In genomic region chr17:21008382-21009331, GRCm38 (mm10) we compare ENCODE assay signal across 8 mouse cellular contexts. TPM values are rescaled to one million over a fixed set of nuclear protein-coding genes. Genes with fewer than 3 reads are reported as not detected.
DNase-seq lines count a peak whose midpoint lies in the region; ATAC-seq and TF ChIP-seq lines count a peak whose summit lies in the region.

Gene Zfp160 (plus strand): TSS chr17:21008903.

- H3K27ac ChIP-seq in forebrain, embryonic 16.5 days (ENCODE audit: low read length): peak within 1 kb of the TSS; percentile 90
- peak within 1 kb of the TSS; percentile 91 for H3K27ac ChIP-seq in layer of hippocampus, adult 2 months
- H3K27ac ChIP-seq in lung, embryonic 14.5 days (ENCODE audit: low read depth): peak within 1 kb of the TSS; percentile 92
- H3K27ac ChIP-seq in olfactory bulb, adult 2 months (ENCODE audit: insufficient read depth, low read depth, low read length): peak within 1 kb of the TSS; percentile 70
- peak within 1 kb of the TSS; percentile 87 for H3K27ac ChIP-seq in thymus, adult 2 months (ENCODE audit: control insufficient read depth, insufficient read depth, low read length)

- no peaks in the 10 kb centered on the region for H3K27me3 ChIP-seq in G1E (ENCODE audit: insufficient read depth, low read length)
- H3K27me3 ChIP-seq in forebrain, embryonic 16.5 days (replicated peaks; ENCODE audit: control insufficient read depth, insufficient read depth, low read length): no peaks in the 10 kb centered on the region
- no peaks in the 10 kb centered on the region for H3K27me3 ChIP-seq in lung, embryonic 14.5 days (ENCODE audit: insufficient read depth, low read length)
- no peaks in the 10 kb centered on the region for H3K27me3 ChIP-seq in thymus, adult 2 months (ENCODE audit: control insufficient read depth, insufficient read depth, low read length)

- no peaks in the 10 kb centered on the region for H3K9me3 ChIP-seq in G1E (replicated peaks)
- no peaks in the 10 kb centered on the region for H3K9me3 ChIP-seq in forebrain, embryonic 16.5 days (ENCODE audit: control insufficient read depth, low read length)
- H3K9me3 ChIP-seq in lung, embryonic 14.5 days (ENCODE audit: low read depth, low read length): no peaks in the 10 kb centered on the region

- WGBS in forebrain, embryonic 16.5 days: 6% methylated on average over 36 of the region's 36 CpGs
- WGBS in lung, embryonic 14.5 days: 6% methylated on average over 36 of the region's 36 CpGs
- WGBS in olfactory bulb, adult 2 months: 5% methylated on average over 36 of the region's 36 CpGs
- 7% methylated on average over 36 of the region's 36 CpGs for WGBS in thymus, adult 2 months

- peak within 1 kb of the TSS; percentile 85 for H3K4me3 ChIP-seq in G1E (ENCODE audit: low read depth, low read length)
- H3K4me3 ChIP-seq in forebrain, embryonic 16.5 days (replicated peaks; ENCODE audit: low read length): peak within 1 kb of the TSS; percentile 79
- peak within 1 kb of the TSS; percentile 85 for H3K4me3 ChIP-seq in layer of hippocampus, adult 2 months
- peak within 1 kb of the TSS; percentile 79 for H3K4me3 ChIP-seq in lung, embryonic 14.5 days (ENCODE audit: low read depth, low read length)
- peak within 1 kb of the TSS; percentile 77 for H3K4me3 ChIP-seq in olfactory bulb, adult 2 months (ENCODE audit: insufficient read depth, low read depth, low read length)
- H3K4me3 ChIP-seq in thymus, adult 2 months (ENCODE audit: control insufficient read depth, insufficient read depth, low read length): peak within 1 kb of the TSS; percentile 100

- intact Hi-C loops in heart, postnatal 36 days (cut with DNase I): loop anchor here (5.0 kb wide), 1 partner anchor 41 kb away; no protein-coding TSS in a partner anchor

- peak within 1 kb of the TSS; percentile 72 for H3K4me2 ChIP-seq in forebrain, embryonic 16.5 days (ENCODE audit: low read length)
- H3K4me2 ChIP-seq in lung, embryonic 14.5 days: peak within 1 kb of the TSS; percentile 68

- H3K9ac ChIP-seq in forebrain, embryonic 16.5 days (replicated peaks; ENCODE audit: low read depth, low read length): peak within 1 kb of the TSS; percentile 76
- peak within 1 kb of the TSS; percentile 88 for H3K9ac ChIP-seq in lung, embryonic 14.5 days

- peak; percentile 98 for ATAC-seq in G1E (ENCODE audit: extremely low read depth, insufficient number of reproducible peaks, low FRiP score, poor library complexity, severe bottlenecking)
- ATAC-seq in forebrain, embryonic 16.5 days: peak; percentile 97
- ATAC-seq in lung, embryonic 14.5 days (ENCODE audit: insufficient read depth): peak; percentile 99

- H3K4me1 ChIP-seq in G1E (ENCODE audit: insufficient read depth, low read depth, low read length): peaks cover 26% of the 10 kb centered on the region
- peaks cover 14% of the 10 kb centered on the region for H3K4me1 ChIP-seq in forebrain, embryonic 16.5 days (replicated peaks; ENCODE audit: control insufficient read depth, insufficient read depth, low read length)
- no peaks in the 10 kb centered on the region for H3K4me1 ChIP-seq in lung, embryonic 14.5 days (ENCODE audit: insufficient read depth)
- H3K4me1 ChIP-seq in olfactory bulb, adult 2 months (ENCODE audit: control insufficient read depth, insufficient read depth, low read length): no peaks in the 10 kb centered on the region
- peaks cover 6% of the 10 kb centered on the region; the same call in 1 of the 2 replicates for H3K4me1 ChIP-seq in thymus, adult 2 months (replicated peaks; ENCODE audit: control insufficient read depth, insufficient read depth, low read length)

- peaks cover 29% of the 10 kb centered on the region for H3K36me3 ChIP-seq in G1E (replicated peaks)
- peaks cover 16% of the 10 kb centered on the region for H3K36me3 ChIP-seq in forebrain, embryonic 16.5 days (ENCODE audit: control insufficient read depth, insufficient read depth)
- peaks cover 14% of the 10 kb centered on the region for H3K36me3 ChIP-seq in lung, embryonic 14.5 days (ENCODE audit: insufficient read depth)
- peaks cover 19% of the 10 kb centered on the region for H3K36me3 ChIP-seq in thymus, adult 2 months (ENCODE audit: control insufficient read depth, insufficient read depth, low read length)

- peak; percentile 51 for DNase-seq in G1E (ENCODE audit: low spot score)
- DNase-seq in cerebellum, adult 18-20 months: peak; percentile 84 to 92
- peak; percentile 83 to 84 for DNase-seq in heart, postnatal 36 days
- DNase-seq in layer of hippocampus, adult 2 months (ENCODE audit: low spot score in 2 of 2): peak; percentile 86 to 94
- peak; percentile 96 for DNase-seq in lung, embryonic 14.5 days
- peak; percentile 88 for DNase-seq in thymus, adult 2 months

- TF ChIP-seq POLR2A in olfactory bulb, adult 2 months (IDR thresholded peaks at IDR 0.05; ENCODE audit: insufficient read depth, low read depth, low read length): 0 out of 2 replicates have a peak, but pooled peaks have one; percentile 43
- peak; percentile 51; the same call in 1 of the 2 replicates for TF ChIP-seq POLR2A in thymus, adult 2 months (IDR thresholded peaks at IDR 0.05; ENCODE audit: control insufficient read depth, extremely low read depth, insufficient read depth, low read length, poor library complexity)

- TF ChIP-seq CTCF in G1E (IDR thresholded peaks at IDR 0.05; ENCODE audit: low read depth, low read length): no peak
- peak; percentile 43 for TF ChIP-seq CTCF in layer of hippocampus, adult 2 months (conservative IDR thresholded peaks at IDR 0.05)
- no peak for TF ChIP-seq CTCF in lung, embryonic 14.5 days (IDR thresholded peaks at IDR 0.05; ENCODE audit: low read depth)
- no peak for TF ChIP-seq CTCF in olfactory bulb, adult 2 months (IDR thresholded peaks at IDR 0.05; ENCODE audit: insufficient read depth, low read depth, low read length)
- peak; percentile 41; the same call in 1 of the 2 replicates for TF ChIP-seq CTCF in thymus, adult 2 months (IDR thresholded peaks at IDR 0.05; ENCODE audit: borderline replicate concordance, control insufficient read depth, extremely low read depth, insufficient read depth, low read length, poor library complexity)

RNA-seq across cellular contexts. Expression of gene Zfp160, which starts in this region (rescaled TPM):
- total RNA-seq in G1E (2014; fragmentation: Nextera tagmentation): 37.9 and 47.3 TPM in 2 replicates
- total RNA-seq in G1E (2017): 28.4 and 31.1 TPM in 2 replicates
- polyA plus RNA-seq in G1E (2012): 0.79 and 1.4 TPM in 2 replicates
- 20.8 and 21.5 TPM in 2 replicates for polyA plus RNA-seq in forebrain, embryonic 16.5 days (2015; fragmentation: Nextera tagmentation; extraction: Ambion mirVana)
- total RNA-seq in heart, postnatal 36 days (2021): 10 to 100 TPM in 1 of 2 experiments, 1 to 10 TPM in 1; 8.0 to 10.9 TPM
- 10 to 100 TPM; 22.1 to 22.7 TPM for total RNA-seq in layer of hippocampus, adult 2 months (2021)
- polyA plus RNA-seq in lung, embryonic 14.5 days (2014; fragmentation: Nextera tagmentation; extraction: Ambion mirVana): 15.8 and 16.2 TPM in 2 replicates
- not detected in 2 replicates for polyA plus RNA-seq in olfactory bulb, adult 2 months (2012; ENCODE audit: insufficient read depth, insufficient read length, low replicate concordance, missing spikeins)
- 4.4 and 4.5 TPM in 2 replicates for polyA plus RNA-seq in thymus, adult 2 months (2012; rRNA removed)

Comparison
In these comparisons a context has a peak if more than half of its experiments do, and no peak if none do; other contexts are left out.
1. Peak in every context shown above with its lines: DNase-seq, ATAC-seq, H3K4me3 ChIP-seq and H3K27ac ChIP-seq.
2. CTCF ChIP-seq: peak in layer of hippocampus, adult 2 months (single experiment) and thymus, adult 2 months (single experiment); none in G1E (single experiment), lung, embryonic 14.5 days (single experiment) and olfactory bulb, adult 2 months (single experiment).